Mouse (Mus musculus): ENCODE measurements around the gene Cdv3.
"Not testable (repeated sequence)": the region's sequence is repeated elsewhere in the genome, so short reads cannot be mapped to it uniquely, and the experiment has no call there.

Cdv3 gene

DNA sequence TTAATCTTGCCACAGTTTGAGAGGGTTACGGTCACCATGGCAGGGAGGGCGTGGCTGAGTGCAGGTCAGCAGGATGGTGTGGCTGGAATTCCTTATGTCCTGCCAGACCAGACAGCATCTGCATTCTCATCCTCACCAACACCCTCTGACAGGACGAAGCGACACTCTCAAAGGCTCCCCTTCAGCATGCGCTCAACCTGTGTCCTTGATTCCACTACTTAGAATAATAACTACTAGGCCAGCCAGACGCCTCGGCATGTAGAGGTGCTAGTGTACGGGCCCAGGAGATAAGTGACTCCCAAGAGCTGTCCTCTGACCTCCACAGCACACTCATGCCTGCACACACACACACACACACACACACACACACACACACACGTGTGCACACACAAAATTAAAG, 13.6 kb upstream of the Cdv3 start:
- POLR2A ChIA-PET, result interaction anchor here (0.7 to 2.8 kb wide), 14 partner anchors 8 to 622 kb away, joined by 3 to 16 read pairs (median 6); partner anchors contain the start of genes Cdv3 (in 2 of the 4), 1300017J02Rik (in 1 of the 4) and Topbp1 (in 1 of the 4)
- CTCF ChIA-PET, result no interaction called here

DNA sequence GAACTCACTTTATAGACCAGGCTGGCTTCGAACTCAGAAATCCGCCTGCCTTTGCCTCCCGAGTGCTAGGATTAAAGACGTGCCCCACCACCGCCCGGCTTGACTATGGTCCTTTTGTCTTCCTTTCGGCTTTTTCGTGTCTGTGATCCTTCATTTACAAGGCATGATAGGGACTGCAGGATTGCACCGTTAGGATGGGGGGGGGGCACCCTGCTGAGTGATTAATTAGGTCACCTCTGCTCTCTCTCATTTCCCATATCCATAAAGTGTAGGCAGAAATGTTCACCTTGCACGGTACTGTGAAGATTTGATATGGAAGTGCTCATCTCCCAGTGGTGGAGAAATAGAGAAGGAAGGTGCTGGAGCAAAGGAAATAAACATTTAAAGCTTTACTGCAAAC, 13.0 kb upstream of the Cdv3 start:
- POLR2A ChIA-PET, result interaction anchor here in 1 of 4 experiments (1.1 to 2.4 kb wide), 5 partner anchors 9 to 622 kb away, joined by 3 to 22 read pairs (median 8); partner anchors contain the start of gene Cdv3
- CTCF ChIA-PET, result interaction anchor here in 1 of 4 experiments (0.9 kb wide), 1 partner anchor 18 kb away, joined by 5 read pairs; no protein-coding TSS in a partner anchor

DNA sequence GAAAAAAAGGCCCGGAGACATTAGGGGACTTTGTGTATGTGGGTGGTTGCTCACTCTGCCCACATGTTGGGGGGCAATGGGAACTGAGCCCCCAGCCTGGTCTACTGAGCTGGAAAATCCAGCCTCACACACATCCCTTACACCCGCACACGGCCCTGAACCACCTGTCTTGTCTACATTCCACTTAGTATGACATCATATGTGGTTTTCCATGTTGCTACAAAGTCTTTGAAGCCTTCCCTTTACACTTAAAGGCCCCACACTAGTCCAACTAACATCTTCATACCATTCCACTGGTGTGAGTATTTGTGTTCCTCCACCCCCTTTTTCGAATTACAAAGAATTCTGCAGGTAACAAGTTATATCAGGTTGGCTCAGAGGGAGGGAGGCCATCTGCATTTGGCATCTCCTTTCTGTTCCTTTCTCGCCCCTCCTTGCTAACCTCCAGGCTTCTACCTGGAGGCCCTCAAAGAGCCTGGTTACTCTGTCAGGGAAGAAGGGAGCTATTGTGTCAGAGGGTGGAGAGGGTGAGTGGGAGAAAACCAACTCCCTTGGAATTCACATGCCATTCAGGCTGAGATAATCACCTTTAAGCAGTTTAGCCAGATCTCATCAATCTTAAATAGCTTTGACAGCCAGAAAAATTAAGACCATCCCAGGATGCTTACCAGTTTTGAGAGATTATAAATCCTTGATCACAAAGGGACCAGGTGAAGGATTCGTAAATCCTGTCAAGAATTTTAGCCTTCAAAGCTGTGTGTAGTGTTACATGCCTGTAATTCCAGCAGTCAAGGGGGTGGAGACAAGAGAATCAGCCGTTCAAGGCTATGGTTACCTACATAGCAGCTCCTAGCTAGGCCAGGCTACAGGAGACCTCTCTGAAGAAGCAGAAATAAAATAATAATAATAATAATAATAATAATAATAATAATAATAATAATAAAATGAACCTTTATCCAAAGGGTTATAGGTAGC, 11.0 kb upstream of the Cdv3 start:
- ChIA-PET POLR2A (interaction anchor here in 3 of 4 experiments (0.6 to 2.9 kb wide), 10 partner anchors 10 to 266 kb away, joined by 3 to 22 read pairs (median 4); partner anchors contain the start of genes Cdv3 (in 2 of the 3), 1300017J02Rik (in 1 of the 3) and Topbp1 (in 1 of the 3)), CTCF (no interaction called here)

DNA sequence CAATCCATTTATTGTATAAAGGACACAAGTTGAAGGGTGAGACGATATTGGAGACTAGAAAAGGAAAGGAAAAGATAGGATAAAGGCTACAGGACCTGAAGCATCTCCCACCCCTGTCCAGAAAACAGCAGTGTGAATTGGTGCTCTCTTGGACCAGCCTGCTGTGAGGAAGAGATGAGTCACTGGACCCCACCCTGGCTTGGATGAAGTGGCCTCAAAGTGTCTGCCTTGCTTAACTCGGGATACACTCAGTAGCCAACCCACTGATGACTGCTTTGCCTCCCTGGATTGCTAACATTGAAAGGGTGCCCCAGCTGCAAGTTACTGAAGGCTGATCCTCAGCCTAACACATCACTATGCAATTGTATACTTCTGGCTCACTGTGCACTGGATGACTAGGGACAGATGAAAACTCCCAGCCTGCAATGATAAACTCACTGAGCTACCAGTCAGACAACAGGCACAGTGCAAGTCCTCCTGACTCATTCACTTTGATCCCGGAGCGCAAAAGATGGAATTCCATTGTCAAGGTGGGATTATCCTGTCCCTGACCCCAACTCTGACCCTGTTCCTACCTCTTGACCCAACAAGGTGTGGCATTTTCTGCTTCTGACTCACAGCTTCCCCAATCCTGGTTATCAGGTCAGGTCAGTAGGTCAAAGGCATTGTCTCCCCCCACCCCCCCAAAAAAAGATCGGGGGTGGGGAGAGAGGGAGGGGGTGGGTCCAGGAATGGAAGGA, 6.8 kb upstream of the Cdv3 start:
- CTCF ChIA-PET, result interaction anchor here in 1 of 4 experiments (0.7 to 0.9 kb wide), 2 partner anchors 385 to 754 kb away, joined by 3 to 4 read pairs; no protein-coding TSS in a partner anchor
- POLR2A ChIA-PET, result interaction anchor here (0.5 to 4.1 kb wide), 18 partner anchors 8 to 505 kb away, joined by 3 to 19 read pairs (median 5); no protein-coding TSS in a partner anchor

DNA sequence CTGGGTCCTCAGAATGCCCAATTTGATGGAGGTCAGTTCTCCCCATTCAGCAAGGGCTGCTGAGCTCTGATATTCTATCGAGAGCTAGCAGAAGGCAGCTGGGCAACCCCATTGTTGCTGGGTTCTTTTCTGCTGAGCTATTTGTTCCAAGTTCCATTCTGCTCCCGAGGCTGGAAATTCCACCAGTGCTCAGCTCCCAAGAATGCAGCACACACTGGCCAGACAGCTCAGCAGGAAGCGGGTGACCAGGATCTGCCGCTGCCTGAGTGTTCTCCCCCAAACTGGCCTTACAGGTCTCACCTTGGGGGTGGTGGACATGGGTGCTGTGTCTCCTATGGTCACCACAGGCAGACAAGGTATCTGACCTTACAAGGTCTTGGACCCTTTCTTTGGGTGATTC, 4.3 kb upstream of the Cdv3 start:
- ChIA-PET CTCF (no interaction called here), POLR2A (interaction anchor here in 2 of 4 experiments (0.7 to 4.1 kb wide), 7 partner anchors 9 to 135 kb away, joined by 3 to 19 read pairs (median 6); no protein-coding TSS in a partner anchor)

DNA sequence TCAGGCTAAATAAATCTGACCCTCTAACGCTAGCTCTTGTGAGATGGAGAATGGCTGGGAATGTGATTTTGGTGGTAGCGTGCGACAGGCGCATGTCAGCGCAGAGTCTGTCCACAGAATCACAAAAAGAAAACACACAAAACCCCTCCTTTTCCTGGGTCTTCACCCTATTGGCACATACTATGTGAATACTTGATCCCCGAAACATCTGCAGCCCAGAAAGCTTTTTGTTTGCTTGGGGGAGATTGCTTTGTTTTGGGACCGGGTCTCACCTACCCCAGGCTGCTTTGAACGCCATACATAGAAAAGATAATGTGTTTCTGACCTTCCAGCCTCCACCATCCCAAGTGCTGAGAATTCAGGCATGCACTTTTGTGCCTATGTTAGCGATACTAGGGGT, 716 bp upstream of the Cdv3 start:
- ChIA-PET CTCF (no interaction called here), POLR2A (interaction anchor here (0.6 to 11.1 kb wide), 19 partner anchors 8 to 655 kb away, joined by 3 to 198 read pairs (median 3); partner anchors contain the start of genes Topbp1 (in 2 of the 4) and 1300017J02Rik (in 1 of the 4))

- CTCF ChIA-PET, result no interaction called here
- POLR2A ChIA-PET, result interaction anchor here (0.7 to 11.1 kb wide), 15 partner anchors 13 to 138 kb away, joined by 3 to 198 read pairs (median 4); partner anchors contain the start of genes 1300017J02Rik (in 2 of the 4) and Topbp1 (in 2 of the 4)
Measured at GRCm38 (mm10) chr9:103364601-103365289, 895 bp downstream of the Cdv3 start.

DNA sequence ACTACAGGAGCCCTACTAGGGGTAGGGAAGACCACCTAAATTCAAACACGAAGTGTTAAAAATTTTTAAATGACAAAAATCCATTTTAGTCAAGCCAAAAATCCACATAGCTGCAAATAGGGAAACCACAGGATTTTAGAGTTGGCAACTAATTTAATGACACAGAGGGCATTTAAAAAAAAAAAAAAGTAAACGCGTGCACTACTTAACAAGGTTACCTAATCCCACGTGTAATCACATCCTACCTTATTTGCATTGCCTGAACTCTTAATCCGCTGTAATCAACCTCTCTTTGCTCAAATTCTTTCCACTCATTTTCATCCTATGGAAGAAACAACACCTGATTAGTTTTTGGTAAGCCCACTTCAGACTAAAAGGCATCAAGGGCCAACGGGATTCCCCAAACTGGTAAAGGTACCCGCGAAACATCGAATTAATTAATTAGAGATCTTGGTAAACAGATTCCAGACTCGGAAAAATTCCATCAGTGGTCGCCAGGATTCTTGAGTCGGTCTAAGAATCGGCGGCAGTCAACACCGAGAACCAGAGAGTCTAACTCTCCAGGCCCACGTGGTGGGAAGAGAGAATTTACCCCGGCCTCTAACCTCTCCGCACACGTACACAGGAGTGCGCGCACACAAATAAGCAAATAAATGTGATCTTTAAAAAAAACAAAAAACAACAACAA, 1.8 kb downstream of the Cdv3 start:
- ChIA-PET POLR2A (interaction anchor here (0.7 to 11.1 kb wide), 21 partner anchors 9 to 666 kb away, joined by 3 to 198 read pairs (median 4); partner anchors contain the start of genes 1300017J02Rik (in 2 of the 4) and Topbp1 (in 2 of the 4)), CTCF (interaction anchor here in 2 of 4 experiments (0.6 to 1.2 kb wide), 2 partner anchors 22 to 193 kb away, joined by 3 read pairs; no protein-coding TSS in a partner anchor)

DNA sequence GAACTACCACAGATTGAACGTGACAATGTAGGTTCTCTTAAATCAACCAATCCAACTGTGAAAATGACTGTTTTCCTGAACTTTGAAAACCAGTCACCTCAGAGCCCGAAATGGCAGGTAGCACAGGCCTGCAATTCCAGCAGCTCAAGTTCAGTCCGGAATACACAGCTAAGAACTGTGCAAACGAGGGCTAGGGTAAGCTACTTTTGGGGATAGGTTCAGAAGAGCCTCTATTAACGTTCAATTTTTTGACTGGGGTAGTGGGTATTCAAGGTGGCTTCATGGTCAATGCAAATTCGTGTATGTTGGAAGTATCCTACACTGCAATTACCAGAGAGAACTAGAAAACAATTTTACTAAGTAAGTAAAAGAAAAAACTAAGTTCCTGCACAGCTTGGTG, 2.6 kb downstream of the Cdv3 start:
- ChIA-PET CTCF (interaction anchor here in 3 of 4 experiments (0.6 to 1.2 kb wide), 3 partner anchors 15 to 192 kb away, joined by 3 read pairs; no protein-coding TSS in a partner anchor), POLR2A (interaction anchor here (0.7 to 11.1 kb wide), 19 partner anchors 8 to 666 kb away, joined by 3 to 198 read pairs (median 5); partner anchors contain the start of genes 1300017J02Rik (in 1 of the 4) and Topbp1 (in 1 of the 4))

GRCm38 (mm10) chr9:103360642-103361041, 5.0 kb downstream of the Cdv3 start:
- CTCF ChIA-PET, result no interaction called here
- POLR2A ChIA-PET, result interaction anchor here (0.7 to 11.1 kb wide), 11 partner anchors 10 to 56 kb away, joined by 3 to 198 read pairs (median 7); partner anchors contain the start of genes 1300017J02Rik (in 1 of the 4) and Topbp1 (in 1 of the 4)

- CTCF ChIA-PET, result interaction anchor here (0.6 to 1.3 kb wide), 5 partner anchors 10 to 670 kb away, joined by 3 to 6 read pairs (median 3); no protein-coding TSS in a partner anchor
- POLR2A ChIA-PET, result interaction anchor here (0.6 to 11.1 kb wide), 36 partner anchors 8 to 942 kb away, joined by 3 to 198 read pairs (median 5); partner anchors contain the start of genes 1300017J02Rik (in 2 of the 4), Topbp1 (in 2 of the 4) and Cdv3 (in 1 of the 4)
Measured at GRCm38 (mm10) chr9:103358545-103358944, 7.1 kb downstream of the Cdv3 start.

GRCm38 (mm10) chr9:103357893-103358292, 7.7 kb downstream of the Cdv3 start:
- ChIA-PET POLR2A (interaction anchor here (0.5 to 11.1 kb wide), 35 partner anchors 8 to 942 kb away, joined by 3 to 198 read pairs (median 5); partner anchors contain the start of genes 1300017J02Rik (in 2 of the 4), Cdv3 (in 2 of the 4) and Topbp1 (in 2 of the 4)), CTCF (interaction anchor here (0.5 to 1.3 kb wide), 8 partner anchors 9 to 671 kb away, joined by 3 to 6 read pairs (median 4); no protein-coding TSS in a partner anchor)

DNA sequence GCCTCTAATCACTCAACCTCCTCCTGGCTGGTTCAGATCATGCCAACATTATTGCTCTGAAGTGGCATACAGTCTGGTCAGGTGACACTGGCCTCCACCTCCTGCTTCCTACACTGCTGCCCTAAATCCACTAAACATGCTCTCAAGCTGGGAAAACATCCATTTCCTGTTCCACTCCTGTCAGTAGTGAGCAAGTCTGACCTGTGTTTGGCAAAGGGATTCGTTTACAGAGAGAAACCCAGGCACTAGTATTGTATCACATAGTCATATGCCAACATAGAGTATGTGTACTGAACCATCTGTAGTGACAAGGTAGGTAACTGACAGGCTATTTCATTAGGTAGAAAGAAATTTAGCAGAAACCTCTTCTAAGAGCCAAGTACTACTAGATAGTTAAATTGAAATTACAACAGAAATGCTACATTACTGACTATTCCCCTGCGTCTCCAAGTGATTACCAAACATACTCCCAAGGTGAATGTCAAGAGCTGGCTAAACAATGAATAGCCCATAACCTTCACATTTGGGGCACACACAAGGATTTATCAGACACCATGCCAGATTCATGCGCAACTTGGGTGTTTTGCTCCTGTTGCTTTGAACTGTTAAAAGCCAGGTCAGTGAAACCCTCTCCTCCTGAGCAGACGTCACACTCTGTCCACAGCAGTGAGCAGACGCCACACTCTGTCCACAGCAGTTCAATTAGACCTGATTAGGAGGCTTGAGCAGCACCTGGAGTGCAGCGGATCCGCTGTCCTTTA, 12.0 kb downstream of the Cdv3 start:
- CTCF ChIA-PET, POLR2A ChIA-PET: not testable (repeated sequence)

DNA sequence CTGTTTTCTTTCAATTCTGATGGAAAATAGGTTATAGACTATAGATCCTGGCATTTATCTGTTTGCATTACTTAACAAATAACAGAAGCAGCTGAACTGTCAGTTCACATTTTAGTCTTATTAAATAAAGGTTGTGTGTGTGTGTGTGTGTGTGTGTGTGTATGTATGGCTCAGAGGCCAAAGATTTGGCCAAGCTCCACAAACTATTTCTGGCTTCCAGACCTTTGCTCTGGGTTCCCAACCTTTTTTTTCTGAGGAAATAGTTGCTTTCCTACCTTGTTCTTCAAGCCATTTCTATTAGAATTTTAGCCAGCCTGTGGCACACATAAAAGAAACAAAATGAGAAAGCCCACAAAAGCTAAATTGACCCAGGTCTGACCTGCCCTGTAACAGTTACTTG, 16.8 kb downstream of the Cdv3 start:
- CTCF ChIA-PET, result interaction anchor here in 2 of 4 experiments (0.5 to 1.2 kb wide), 4 partner anchors 9 to 22 kb away, joined by 3 to 6 read pairs (median 4); no protein-coding TSS in a partner anchor
- POLR2A ChIA-PET, result interaction anchor here (0.7 to 10.8 kb wide), 19 partner anchors 9 to 78 kb away, joined by 3 to 198 read pairs (median 5); partner anchors contain the start of genes 1300017J02Rik (in 2 of the 4), Topbp1 (in 2 of the 4) and Cdv3 (in 1 of the 4)

GRCm38 (mm10) chr9:103347996-103348490, 17.6 kb downstream of the Cdv3 start:
- POLR2A ChIA-PET, result interaction anchor here (0.5 to 10.8 kb wide), 18 partner anchors 10 to 402 kb away, joined by 3 to 198 read pairs (median 7); partner anchors contain the start of genes 1300017J02Rik (in 1 of the 4), Cdv3 (in 1 of the 4) and Topbp1 (in 1 of the 4)

More at GRCm38 (mm10) chr9:103347996-103348490, 17.6 kb downstream of the Cdv3 start:
- CTCF ChIA-PET, result interaction anchor here in 3 of 4 experiments (0.6 to 1.2 kb wide), 6 partner anchors 10 to 653 kb away, joined by 3 to 6 read pairs (median 3); no protein-coding TSS in a partner anchor
